Mouse (Mus musculus): ENCODE results near the gene Sapcd1.

DNA sequence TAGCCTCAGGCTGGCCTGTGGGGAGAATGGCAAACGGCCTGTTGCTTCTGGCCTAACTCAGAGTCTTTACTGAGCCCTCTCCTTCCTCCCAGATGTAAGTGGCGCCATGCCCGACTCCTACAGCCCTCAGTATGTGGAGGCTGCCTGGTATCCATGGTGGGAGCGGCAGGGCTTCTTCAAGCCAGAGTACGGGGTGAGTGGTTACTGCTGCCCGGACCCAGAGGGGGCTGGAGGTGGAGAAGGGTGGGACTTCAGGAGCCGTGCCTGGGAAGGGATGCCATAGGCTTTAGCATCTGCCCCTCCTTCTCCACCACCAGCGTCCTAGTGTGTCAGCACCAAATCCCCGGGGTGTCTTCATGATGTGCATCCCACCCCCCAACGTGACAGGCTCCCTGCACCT is 22.7 kb downstream of the Sapcd1 start:
- TF ChIP-seq CTCF (IDR thresholded peaks at IDR 0.05; ENCODE audit: low read depth): no peak
- no peak for TF ChIP-seq EP300 (IDR thresholded peaks at IDR 0.05; ENCODE audit: low read depth)
